Mouse (Mus musculus) heart, adult 8-10 months (tissue): ENCODE data around the gene Uap1l1. TPM values are rescaled to one million over a fixed set of nuclear protein-coding genes. Genes with fewer than 3 reads are reported as not detected.
A peak's percentile ranks its signal among the peaks of the same experiment; 100 is the strongest.

ENCODE experiments used
- DNase-seq: peaks from one replicate; pipeline ENCODE4 v3.0.0; 2022; ENCODE audit warnings: low spot score
- total RNA-seq, 4 experiments: library from RNA; stranded (reverse); gene quantifications; 2 replicates each; pipeline ENCODE4 v1.2.4; 2022

The Uap1l1 gene
- total RNA-seq, 4 experiments from 2014 or later = 8.9 to 10.7 (median 9.5) TPM

- DNase-seq = peak; percentile 88
Measured at GRCm38 (mm10) chr2:25371764-25372643, 6.5 kb upstream of the Uap1l1 start, which contains the start of gene Sapcd2. Sapcd2 (plus strand) TSS chr2:25372321.

- no peak for DNase-seq
Measured at GRCm38 (mm10) chr2:25369996-25370395, 4.5 kb upstream of the Uap1l1 start.

GRCm38 (mm10) chr2:25364761-25365090, 756 bp downstream of the Uap1l1 start:
- DNase-seq = no peak

GRCm38 (mm10) chr2:25364313-25364712, 1.2 kb downstream of the Uap1l1 start:
- no peak for DNase-seq

- DNase-seq = no peak
Measured at GRCm38 (mm10) chr2:25363478-25364178, 1.9 kb downstream of the Uap1l1 start.

- DNase-seq = no peak
Measured at GRCm38 (mm10) chr2:25359848-25360247, 5.6 kb downstream of the Uap1l1 start.

- peak; percentile 81 for DNase-seq
Measured at GRCm38 (mm10) chr2:25356208-25357079, 9.0 kb downstream of the Uap1l1 start, which contains the start of gene Dpp7. Dpp7 (minus strand) TSS chr2:25356359.

- DNase-seq = no peak
Measured at GRCm38 (mm10) chr2:25355419-25356066, 9.9 kb downstream of the Uap1l1 start.

- DNase-seq = no peak
Measured at GRCm38 (mm10) chr2:25354211-25354610, 11.3 kb downstream of the Uap1l1 start.

GRCm38 (mm10) chr2:25350701-25351100, 14.8 kb downstream of the Uap1l1 start:
- no peak for DNase-seq

- DNase-seq = no peak
Measured at GRCm38 (mm10) chr2:25349499-25349898, 16.0 kb downstream of the Uap1l1 start.

- no peak for DNase-seq
Measured at GRCm38 (mm10) chr2:25348162-25348561, 17.3 kb downstream of the Uap1l1 start.

- no peak for DNase-seq
Measured at GRCm38 (mm10) chr2:25338303-25338702, 27.2 kb downstream of the Uap1l1 start.

GRCm38 (mm10) chr2:25333569-25333968, 31.9 kb downstream of the Uap1l1 start:
- DNase-seq = no peak

GRCm38 (mm10) chr2:25332286-25333160, 33.0 kb downstream of the Uap1l1 start, which contains the start of gene Man1b1:
Man1b1 (plus strand) TSS chr2:25332338.
- DNase-seq = peak; percentile 100

- DNase-seq = no peak
Measured at GRCm38 (mm10) chr2:25331470-25331869, 34.0 kb downstream of the Uap1l1 start.

GRCm38 (mm10) chr2:25328440-25328839, 37.0 kb downstream of the Uap1l1 start:
- peak; percentile 25 for DNase-seq

GRCm38 (mm10) chr2:25326036-25326435, 39.4 kb downstream of the Uap1l1 start:
- no peak for DNase-seq

GRCm38 (mm10) chr2:25320084-25320483, 45.4 kb downstream of the Uap1l1 start:
- no peak for DNase-seq
